Mouse (Mus musculus) G1E (cell line): ENCODE results near the gene Laptm5. TPM values are rescaled to one million over a fixed set of nuclear protein-coding genes. Genes with fewer than 3 reads are reported as not detected.

Source experiments
- ATAC-seq: 2 replicates; pipeline ENCODE4 v1.8.0; 2016; ENCODE audit warnings: mild to moderate bottlenecking; ENCODE audit not compliant: insufficient number of reproducible peaks, poor library complexity, low FRiP score, severe bottlenecking; ENCODE audit errors: extremely low read depth
- DNase-seq: peaks from one replicate; pipeline ENCODE4 v3.0.0; 2012; ENCODE audit warnings: low spot score
- H3K27me3 ChIP-seq: 2 replicates; pipeline ENCODE4 v1.6.1; 2012; ENCODE audit warnings: mild to moderate bottlenecking, low read length, inconsistent platforms; ENCODE audit not compliant: insufficient read depth
- H3K36me3 ChIP-seq: replicated peaks from 2 replicates; pipeline ENCODE3; 2012; ENCODE audit warnings: mild to moderate bottlenecking, inconsistent platforms
- H3K4me1 ChIP-seq: 2 replicates; pipeline ENCODE4 v1.6.1; 2012; ENCODE audit warnings: low read depth, low read length, inconsistent platforms, mixed read lengths; ENCODE audit not compliant: insufficient read depth
- H3K4me3 ChIP-seq: 2 replicates; pipeline ENCODE4 v1.5.1; 2012; ENCODE audit warnings: low read depth, mild to moderate bottlenecking, inconsistent platforms, low read length, moderate library complexity, mixed read lengths
- H3K9me3 ChIP-seq: replicated peaks from 2 replicates; pipeline ENCODE4 v1.6.1; 2012; ENCODE audit warnings: inconsistent platforms
- CTCF ChIP-seq: IDR thresholded peaks from 2 replicates; pipeline ENCODE4 v1.5.1; 2012; ENCODE audit warnings: low read depth, low read length, inconsistent platforms, mixed read lengths
- GATA1 ChIP-seq: IDR thresholded peaks from 2 replicates; pipeline ENCODE4 v1.6.1; 2012; ENCODE audit warnings: borderline replicate concordance, low read length, inconsistent platforms, mixed read lengths
- GATA2 ChIP-seq: IDR thresholded peaks from 2 replicates; pipeline ENCODE4 v1.6.1; 2012; ENCODE audit warnings: low read depth, low read length, inconsistent platforms, borderline replicate concordance
- POLR2AphosphoS5 ChIP-seq: IDR thresholded peaks from 2 replicates; pipeline ENCODE4 v1.6.1; 2012; ENCODE audit warnings: low read depth, low read length, inconsistent platforms; ENCODE audit not compliant: insufficient replicate concordance
- TAL1 ChIP-seq: conservative IDR thresholded peaks from 2 replicates; pipeline ENCODE4 v1.6.1; 2012; ENCODE audit warnings: low read depth, low read length, inconsistent platforms, mixed read lengths
- polyA plus RNA-seq: library from polyadenylated mRNA; stranded (reverse); fragments of >175 nt; gene quantifications from 2 replicates; pipeline ENCODE4 v1.2.3, GENCODE M21; 2012
- total RNA-seq, 2 experiments: library from RNA; stranded (forward) in 1 of 2; stranded (reverse) in 1 of 2; fragments of 200-1000 nt in 1 of 2; fragments of >200 nt in 1 of 2; fragmentation: Nextera tagmentation in 1 of 2; gene quantifications; 2 replicates each; pipeline ENCODE4 v1.2.3; 2014 to 2017

Laptm5 gene
- total RNA-seq (2014; fragmentation: Nextera tagmentation) (717 and 822 TPM in 2 replicates), total RNA-seq (2017) (184 and 222 TPM in 2 replicates), polyA plus RNA-seq (540 and 565 TPM in 2 replicates)

DNA sequence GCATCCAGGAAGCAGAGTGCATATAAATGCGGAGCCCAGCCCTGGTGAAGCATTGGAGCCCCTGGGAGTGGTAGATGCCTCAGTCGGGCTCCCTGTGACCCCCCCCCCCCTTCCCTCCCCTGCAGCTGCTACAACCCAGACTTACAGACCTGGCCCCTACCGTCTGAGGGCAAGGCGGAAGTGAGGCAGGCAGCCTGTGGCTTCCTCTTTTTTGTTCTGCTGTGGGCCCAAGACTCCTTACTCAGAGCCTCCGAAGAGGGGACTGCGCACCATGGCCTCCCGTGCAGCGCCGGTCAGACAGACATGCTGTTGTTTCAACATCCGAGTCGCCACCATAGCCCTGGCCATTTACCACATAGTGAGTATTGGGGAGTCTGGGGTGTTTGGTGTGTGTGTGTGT, at the start of gene Laptm5:
Laptm5 (plus strand) TSS at position 49 of the 400 bp plus-strand sequence.
- Histone ChIP-seq H3K4me1 (peaks cover 86% of the 10 kb centered on the region), H3K9me3 (no peaks in the 10 kb centered on the region), H3K4me3 (peak within 1 kb of the TSS; percentile 74), H3K36me3 (peaks cover 36% of the 10 kb centered on the region), H3K27me3 (no peaks in the 10 kb centered on the region)
- no peak for TF ChIP-seq CTCF
- no peak for TF ChIP-seq GATA2
- TF ChIP-seq POLR2AphosphoS5, result no peak
- TF ChIP-seq GATA1, result no peak
- TF ChIP-seq TAL1, result no peak
- ATAC-seq (peak; percentile 22; the same call in 1 of the 2 replicates), DNase-seq (peak; percentile 86)

DNA sequence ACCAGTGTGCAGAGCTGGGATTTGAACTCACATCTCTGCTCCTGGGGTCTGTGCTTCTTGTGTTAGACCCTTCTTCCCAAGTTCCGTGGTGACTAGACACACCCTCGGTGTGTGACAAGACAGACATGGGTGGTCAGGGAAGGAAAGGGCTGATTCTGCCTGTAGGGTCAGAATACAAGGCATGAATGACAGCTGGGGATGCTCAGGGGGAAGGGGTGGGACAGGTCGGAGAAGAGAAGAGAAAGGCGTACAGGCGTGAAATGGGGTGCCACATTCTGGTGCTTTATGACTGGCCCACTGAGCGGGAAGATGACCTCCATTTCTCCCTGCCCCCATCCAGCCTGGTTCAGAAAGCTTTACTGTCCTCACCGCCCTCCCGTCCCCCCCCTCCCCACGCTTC, 47.5 kb upstream of the Laptm5 start:
- ATAC-seq (no peak), DNase-seq (no peak)
- Histone ChIP-seq H3K4me1 (no peaks in the 10 kb centered on the region), H3K36me3 (no peaks in the 10 kb centered on the region), H3K4me3 (no peak overlapping the region), H3K27me3 (peaks cover 40% of the 10 kb centered on the region), H3K9me3 (no peaks in the 10 kb centered on the region)
- TF ChIP-seq CTCF, result no peak
- no peak for TF ChIP-seq POLR2AphosphoS5
- no peak for TF ChIP-seq GATA2

- Histone ChIP-seq H3K4me3 (no peak overlapping the region), H3K36me3 (no peaks in the 10 kb centered on the region), H3K27me3 (peaks cover 40% of the 10 kb centered on the region), H3K4me1 (no peaks in the 10 kb centered on the region), H3K9me3 (no peaks in the 10 kb centered on the region)
- ATAC-seq, result no peak
- no peak for TF ChIP-seq POLR2AphosphoS5
- no peak for TF ChIP-seq GATA2
- no peak for TF ChIP-seq TAL1
- TF ChIP-seq GATA1, result no peak
- TF ChIP-seq CTCF, result no peak
- DNase-seq, result no peak
Measured at GRCm38 (mm10) chr4:130865901-130866371, 47.0 kb upstream of the Laptm5 start.

GRCm38 (mm10) chr4:130867940-130868339, 45.0 kb upstream of the Laptm5 start:
- no peak for ATAC-seq

DNA sequence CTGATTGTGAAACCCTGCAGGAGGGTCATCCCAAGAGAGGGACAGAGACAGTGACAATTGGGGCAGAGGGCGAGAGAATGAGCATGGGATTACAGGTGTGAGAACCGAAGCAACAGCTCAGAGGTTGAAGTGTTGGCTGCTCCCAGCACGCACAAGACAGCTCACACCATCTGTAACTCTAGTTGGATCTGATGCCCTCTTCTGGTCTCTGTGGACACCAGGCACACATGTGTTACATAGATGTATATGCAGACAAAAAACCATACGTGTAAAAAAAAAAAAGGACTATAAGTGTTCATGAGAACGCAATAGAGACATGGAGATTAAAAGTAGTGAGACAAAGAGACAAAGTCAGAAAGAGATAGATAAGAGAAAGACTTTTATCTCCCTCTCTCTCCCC, 44.1 kb upstream of the Laptm5 start:
- H3K9me3 ChIP-seq, result no peaks in the 10 kb centered on the region; the same call in 1 of the 2 replicates
- no peaks in the 10 kb centered on the region for H3K36me3 ChIP-seq
- H3K4me1 ChIP-seq, result no peaks in the 10 kb centered on the region
- H3K27me3 ChIP-seq, result peaks cover 21% of the 10 kb centered on the region
- no peak for TF ChIP-seq GATA1
- TF ChIP-seq GATA2, result no peak
- no peak for TF ChIP-seq TAL1
- no peak for TF ChIP-seq CTCF
- no peak for TF ChIP-seq POLR2AphosphoS5
- ATAC-seq (no peak), DNase-seq (no peak)
- no peak overlapping the region for H3K4me3 ChIP-seq

More at GRCm38 (mm10) chr4:130867940-130868339, 45.0 kb upstream of the Laptm5 start:
- H3K27me3 ChIP-seq, result peaks cover 27% of the 10 kb centered on the region
- DNase-seq, result no peak
- H3K36me3 ChIP-seq, result no peaks in the 10 kb centered on the region
- no peak overlapping the region for H3K4me3 ChIP-seq
- TF ChIP-seq GATA2 (no peak), POLR2AphosphoS5 (no peak), GATA1 (no peak), CTCF (no peak), TAL1 (no peak)
- H3K9me3 ChIP-seq, result no peaks in the 10 kb centered on the region
- H3K4me1 ChIP-seq, result no peaks in the 10 kb centered on the region

- ATAC-seq, result no peak
- TF ChIP-seq POLR2AphosphoS5 (no peak), GATA1 (no peak), TAL1 (no peak), CTCF (no peak), GATA2 (no peak)
- Histone ChIP-seq H3K27me3 (peaks cover 30% of the 10 kb centered on the region), H3K4me1 (no peaks in the 10 kb centered on the region), H3K4me3 (no peak overlapping the region), H3K9me3 (no peaks in the 10 kb centered on the region; the same call in 1 of the 2 replicates), H3K36me3 (no peaks in the 10 kb centered on the region)
- no peak for DNase-seq
Measured at GRCm38 (mm10) chr4:130872414-130872813, 40.5 kb upstream of the Laptm5 start.
